Mouse (Mus musculus) embryonic facial prominence, embryonic 11.5 days (tissue): ENCODE results near the gene Dnah6. TPM values are rescaled to one million over a fixed set of nuclear protein-coding genes. Genes with fewer than 3 reads are reported as not detected.

Source experiments
- ATAC-seq: fragments of 200-750 bp; cut with Nextera tagmentation; replicated peaks from 2 replicates; pipeline ENCODE4 v1.8.0; 2017; ENCODE audit warnings: low read depth; ENCODE audit not compliant: insufficient number of reproducible peaks, low FRiP score, low TSS enrichment
- DNase-seq: peaks from one replicate; pipeline ENCODE4 v3.0.0-alpha.2; 2015; ENCODE audit warnings: low spot score
- H3K27ac ChIP-seq: fragments of 300-500 bp; sonication (generic); replicated peaks from 2 replicates; pipeline ENCODE4 v1.5.1; 2014; ENCODE audit warnings: mild to moderate bottlenecking, low read depth, low read length, control low read depth
- H3K27me3 ChIP-seq: fragments of 300-500 bp; sonication (generic); 2 replicates; pipeline ENCODE4 v1.6.1; 2014; ENCODE audit warnings: mild to moderate bottlenecking, low read length, moderate library complexity, mixed read lengths; ENCODE audit not compliant: control insufficient read depth, insufficient read depth
- H3K36me3 ChIP-seq: fragments of 300-500 bp; sonication (generic); replicated peaks from 2 replicates; pipeline ENCODE4 v1.6.1; 2014; ENCODE audit warnings: low read depth, mild to moderate bottlenecking, low read length, moderate library complexity, mixed read lengths; ENCODE audit not compliant: control insufficient read depth, insufficient read depth
- H3K4me1 ChIP-seq: fragments of 300-500 bp; sonication (generic); 2 replicates; pipeline ENCODE4 v1.6.1; 2014; ENCODE audit warnings: low read length, mixed read lengths; ENCODE audit not compliant: control insufficient read depth, insufficient read depth
- H3K4me2 ChIP-seq: fragments of 300-500 bp; sonication (generic); 2 replicates; pipeline ENCODE4 v1.6.1; 2014; ENCODE audit warnings: low read depth, mild to moderate bottlenecking, control low read depth, low read length, moderate library complexity
- H3K4me3 ChIP-seq: fragments of 300-500 bp; sonication (generic); 2 replicates; pipeline ENCODE4 v1.5.1; 2014; ENCODE audit warnings: low read depth, low read length, control low read depth
- H3K9ac ChIP-seq: fragments of 300-500 bp; sonication (generic); replicated peaks from 2 replicates; pipeline ENCODE4 v1.6.1; 2014; ENCODE audit warnings: mild to moderate bottlenecking, control low read depth, low read length
- H3K9me3 ChIP-seq: fragments of 300-500 bp; sonication (generic); replicated peaks from 2 replicates; pipeline ENCODE4 v1.6.1; 2016; ENCODE audit warnings: mild to moderate bottlenecking, low read length, inconsistent platforms, mixed read lengths; ENCODE audit not compliant: control insufficient read depth
- WGBS: fragments of 180-500 bp; shearing (Covaris S2); extraction: QIAGEN DNeasy Blood & Tissue Kit; methylation state at CpG from one replicate; pipeline ENCODE4 v1.1.7; 2014; 5-methylcytosine and 5-hydroxymethylcytosine counted together
- polyA plus RNA-seq: library from polyadenylated mRNA; unstranded; fragments of >200 nt; fragmentation: Nextera tagmentation; extraction: Ambion mirVana; gene quantifications from 2 replicates; pipeline ENCODE4 v1.2.1, GENCODE M21; 2014

The Dnah6 gene
- polyA plus RNA-seq, 1 experiment from 2014 or later = 0.04 TPM

GRCm38 (mm10) chr6:73047259-73047658 is 174.2 kb downstream of the Dnah6 start:
- DNase-seq = no peak
- no peaks in the 10 kb centered on the region for H3K9me3 ChIP-seq
- no peak for ATAC-seq
- H3K36me3 ChIP-seq = no peaks in the 10 kb centered on the region
- no peak overlapping the region for H3K9ac ChIP-seq
- no peaks in the 10 kb centered on the region for H3K27me3 ChIP-seq
- WGBS = 79% methylated on average over 7 of the region's 7 CpGs
- H3K4me1 ChIP-seq = no peaks in the 10 kb centered on the region
- H3K4me3 ChIP-seq = no peak overlapping the region
- H3K4me2 ChIP-seq = no peak overlapping the region
- no peak overlapping the region for H3K27ac ChIP-seq

GRCm38 (mm10) chr6:73045944-73046343 is 175.5 kb downstream of the Dnah6 start:
- Histone ChIP-seq H3K4me1 (no peaks in the 10 kb centered on the region), H3K27me3 (no peaks in the 10 kb centered on the region), H3K27ac (no peak overlapping the region), H3K36me3 (no peaks in the 10 kb centered on the region), H3K9me3 (no peaks in the 10 kb centered on the region), H3K4me3 (no peak overlapping the region), H3K9ac (no peak overlapping the region), H3K4me2 (no peak overlapping the region)
- ATAC-seq (no peak), DNase-seq (no peak)
- WGBS = 81% methylated on average over 3 of the region's 3 CpGs

- H3K27ac ChIP-seq = no peak overlapping the region
- DNase-seq = no peak
- no peaks in the 10 kb centered on the region for H3K4me1 ChIP-seq
- no peaks in the 10 kb centered on the region for H3K27me3 ChIP-seq
- WGBS = 72% methylated on average over 6 of the region's 6 CpGs
- ATAC-seq = no peak
- H3K9me3 ChIP-seq = no peaks in the 10 kb centered on the region
- no peak overlapping the region for H3K9ac ChIP-seq
- no peak overlapping the region for H3K4me2 ChIP-seq
- no peaks in the 10 kb centered on the region for H3K36me3 ChIP-seq
- H3K4me3 ChIP-seq = no peak overlapping the region
These were observed 179.2 kb downstream of the Dnah6 start for GRCm38 (mm10) chr6:73042278-73042677.

GRCm38 (mm10) chr6:73038291-73038690 is 183.2 kb downstream of the Dnah6 start:
- no peak overlapping the region for H3K9ac ChIP-seq
- H3K4me3 ChIP-seq = no peak overlapping the region
- no peak for DNase-seq
- no peaks in the 10 kb centered on the region for H3K9me3 ChIP-seq
- H3K36me3 ChIP-seq = no peaks in the 10 kb centered on the region
- ATAC-seq = no peak
- H3K4me1 ChIP-seq = no peaks in the 10 kb centered on the region
- WGBS = 75% methylated on average over 2 of the region's 2 CpGs
- no peaks in the 10 kb centered on the region for H3K27me3 ChIP-seq
- no peak overlapping the region for H3K4me2 ChIP-seq
- H3K27ac ChIP-seq = no peak overlapping the region

GRCm38 (mm10) chr6:73028853-73029252 is 192.6 kb downstream of the Dnah6 start:
- no peak for ATAC-seq
- no peaks in the 10 kb centered on the region for H3K27me3 ChIP-seq
- H3K4me2 ChIP-seq = no peak overlapping the region
- H3K4me3 ChIP-seq = no peak overlapping the region
- no peak overlapping the region for H3K27ac ChIP-seq
- no peaks in the 10 kb centered on the region for H3K4me1 ChIP-seq
- 97% methylated on average over 3 of the region's 3 CpGs for WGBS
- H3K9ac ChIP-seq = no peak overlapping the region
- no peak for DNase-seq
- H3K36me3 ChIP-seq = no peaks in the 10 kb centered on the region
- no peaks in the 10 kb centered on the region for H3K9me3 ChIP-seq

GRCm38 (mm10) chr6:73027881-73028280 is 193.6 kb downstream of the Dnah6 start:
- ATAC-seq (no peak), DNase-seq (no peak)
- Histone ChIP-seq H3K4me3 (no peak overlapping the region), H3K27me3 (no peaks in the 10 kb centered on the region), H3K27ac (no peak overlapping the region), H3K4me2 (no peak overlapping the region), H3K36me3 (no peaks in the 10 kb centered on the region), H3K4me1 (no peaks in the 10 kb centered on the region), H3K9me3 (no peaks in the 10 kb centered on the region), H3K9ac (no peak overlapping the region)
- 82% methylated on average over 4 of the region's 4 CpGs for WGBS

- Histone ChIP-seq H3K36me3 (no peaks in the 10 kb centered on the region), H3K4me1 (no peaks in the 10 kb centered on the region), H3K27me3 (no peaks in the 10 kb centered on the region), H3K9me3 (no peaks in the 10 kb centered on the region), H3K4me3 (no peak overlapping the region), H3K27ac (no peak overlapping the region), H3K9ac (no peak overlapping the region), H3K4me2 (no peak overlapping the region)
- DNase-seq = no peak
- 63% methylated on average over 6 of the region's 6 CpGs for WGBS
- ATAC-seq = no peak
These were observed 194.6 kb downstream of the Dnah6 start for GRCm38 (mm10) chr6:73026898-73027297.

GRCm38 (mm10) chr6:73020061-73020460 is 201.4 kb downstream of the Dnah6 start:
- DNase-seq (peak; percentile 63), ATAC-seq (no peak)
- Histone ChIP-seq H3K4me3 (no peak overlapping the region), H3K4me1 (no peaks in the 10 kb centered on the region), H3K9ac (no peak overlapping the region), H3K27me3 (no peaks in the 10 kb centered on the region), H3K9me3 (no peaks in the 10 kb centered on the region), H3K36me3 (no peaks in the 10 kb centered on the region), H3K27ac (no peak overlapping the region), H3K4me2 (no peak overlapping the region)
- 2% methylated on average over 3 of the region's 3 CpGs for WGBS
